Mouse (Mus musculus) midbrain, embryonic 13.5 days (tissue): ENCODE data around the gene Nol12. TPM values are rescaled to one million over a fixed set of nuclear protein-coding genes. Genes with fewer than 3 reads are reported as not detected.
A peak's percentile ranks its signal among the peaks of the same experiment; 100 is the strongest.

Source experiments
- ATAC-seq: fragments of 200-750 bp; cut with Nextera tagmentation; 2 replicates; pipeline ENCODE4 v1.8.0; 2017; ENCODE audit warnings: mild to moderate bottlenecking, moderate TSS enrichment, moderate library complexity
- H3K27ac ChIP-seq: fragments of 300-500 bp; sonication (generic); 2 replicates; pipeline ENCODE4 v1.5.1; 2015; ENCODE audit warnings: inconsistent platforms, mild to moderate bottlenecking, moderate library complexity
- H3K27me3 ChIP-seq: fragments of 300-500 bp; sonication (generic); 2 replicates; pipeline ENCODE4 v1.6.1; 2015; ENCODE audit warnings: mild to moderate bottlenecking, inconsistent platforms
- H3K36me3 ChIP-seq: fragments of 300-500 bp; sonication (generic); 2 replicates; pipeline ENCODE4 v1.6.1; 2015; ENCODE audit warnings: mild to moderate bottlenecking, inconsistent platforms
- H3K4me1 ChIP-seq: fragments of 300-500 bp; sonication (generic); replicated peaks from 2 replicates; pipeline ENCODE4 v1.6.1; 2015; ENCODE audit warnings: inconsistent platforms
- H3K4me2 ChIP-seq: fragments of 300-500 bp; sonication (generic); replicated peaks from 2 replicates; pipeline ENCODE4 v1.6.1; 2015; ENCODE audit warnings: moderate library complexity, mild to moderate bottlenecking, inconsistent platforms
- H3K4me3 ChIP-seq: fragments of 300-500 bp; sonication (generic); replicated peaks from 2 replicates; pipeline ENCODE4 v1.5.1; 2015; ENCODE audit warnings: mild to moderate bottlenecking, inconsistent platforms
- H3K9ac ChIP-seq: fragments of 300-500 bp; sonication (generic); replicated peaks from 2 replicates; pipeline ENCODE4 v1.6.1; 2015; ENCODE audit warnings: mild to moderate bottlenecking, inconsistent platforms
- H3K9me3 ChIP-seq: fragments of 300-500 bp; sonication (generic); 2 replicates; pipeline ENCODE4 v1.6.1; 2016; ENCODE audit warnings: mild to moderate bottlenecking, inconsistent platforms
- WGBS: fragments of 180-500 bp; shearing (Covaris S2); methylation state at CpG from one replicate; pipeline ENCODE4 v1.1.7; 2015; 5-methylcytosine and 5-hydroxymethylcytosine counted together
- polyA plus RNA-seq: library from polyadenylated mRNA; unstranded; fragments of >200 nt; fragmentation: Nextera tagmentation; extraction: Ambion mirVana; gene quantifications from 2 replicates; pipeline ENCODE4 v1.2.1, GENCODE M21; 2015

Gene Nol12
- polyA plus RNA-seq = 53.1 and 58.0 TPM in 2 replicates

- Histone ChIP-seq H3K4me3 (peak within 1 kb of the TSS; percentile 75), H3K4me1 (peaks cover 17% of the 10 kb centered on the region), H3K9ac (peak within 1 kb of the TSS; percentile 75), H3K9me3 (no peaks in the 10 kb centered on the region), H3K36me3 (peaks cover 30% of the 10 kb centered on the region), H3K27ac (peak within 1 kb of the TSS; percentile 87), H3K4me2 (peak within 1 kb of the TSS; percentile 75), H3K27me3 (no peaks in the 10 kb centered on the region)
- ATAC-seq = peak; percentile 92
- WGBS = under 1% methylated on average over 42 of the region's 42 CpGs
These were observed at the start of gene Nol12 for GRCm38 (mm10) chr15:78934784-78935320. Nol12 (plus strand) TSS chr15:78934933.

- Histone ChIP-seq H3K9ac (no peak overlapping the region), H3K36me3 (peaks cover 95% of the 10 kb centered on the region), H3K27me3 (no peaks in the 10 kb centered on the region), H3K27ac (no peak overlapping the region), H3K4me1 (peaks cover 6% of the 10 kb centered on the region; the same call in 1 of the 2 replicates), H3K4me2 (no peak overlapping the region), H3K9me3 (no peaks in the 10 kb centered on the region), H3K4me3 (no peak overlapping the region)
- 18% methylated on average over 13 of the region's 13 CpGs for WGBS
- no peak for ATAC-seq
These were observed 45.3 kb upstream of the Nol12 start for GRCm38 (mm10) chr15:78889401-78889853.

DNA sequence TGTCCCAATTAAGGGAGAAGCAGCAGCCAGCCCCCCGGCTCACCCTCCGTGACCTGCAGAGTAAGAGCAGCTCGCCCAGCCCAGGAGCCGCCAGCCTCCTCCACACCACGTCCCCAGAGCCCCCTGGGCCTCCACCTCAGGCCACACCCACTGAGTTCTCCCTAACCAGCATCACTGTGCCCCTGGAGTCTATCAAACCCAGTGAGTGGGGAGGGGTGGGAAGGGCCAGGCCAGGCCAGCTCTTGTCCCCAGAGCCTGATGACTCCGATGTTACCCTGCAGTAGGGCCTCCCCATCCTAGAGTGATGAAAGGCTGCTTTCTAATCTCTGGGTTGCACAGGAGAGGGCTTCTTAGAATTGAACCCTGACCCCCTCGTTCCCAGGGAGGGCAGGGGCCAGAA is 42.3 kb upstream of the Nol12 start:
- H3K4me3 ChIP-seq = no peak overlapping the region
- ATAC-seq = no peak
- no peak overlapping the region for H3K27ac ChIP-seq
- H3K9me3 ChIP-seq = no peaks in the 10 kb centered on the region
- WGBS = 56% methylated on average over 7 of the region's 7 CpGs
- H3K36me3 ChIP-seq = peaks cover 71% of the 10 kb centered on the region
- H3K4me1 ChIP-seq = peaks cover 6% of the 10 kb centered on the region; the same call in 1 of the 2 replicates
- no peak overlapping the region for H3K9ac ChIP-seq
- H3K4me2 ChIP-seq = no peak overlapping the region
- H3K27me3 ChIP-seq = no peaks in the 10 kb centered on the region

GRCm38 (mm10) chr15:78894726-78895125 is 40.0 kb upstream of the Nol12 start:
- Histone ChIP-seq H3K9ac (no peak overlapping the region), H3K4me2 (no peak overlapping the region), H3K4me1 (peaks cover 9% of the 10 kb centered on the region), H3K9me3 (no peaks in the 10 kb centered on the region), H3K36me3 (peaks cover 49% of the 10 kb centered on the region), H3K4me3 (no peak overlapping the region), H3K27me3 (peaks cover 15% of the 10 kb centered on the region), H3K27ac (no peak overlapping the region)
- no peak for ATAC-seq
- 78% methylated on average over 13 of the region's 13 CpGs for WGBS

- H3K27me3 ChIP-seq = peaks cover 25% of the 10 kb centered on the region
- no peak overlapping the region for H3K4me2 ChIP-seq
- no peak overlapping the region for H3K4me3 ChIP-seq
- peaks cover 18% of the 10 kb centered on the region for H3K4me1 ChIP-seq
- H3K9ac ChIP-seq = no peak overlapping the region
- WGBS = 94% methylated on average over 2 of the region's 2 CpGs
- no peak for ATAC-seq
- H3K9me3 ChIP-seq = no peaks in the 10 kb centered on the region
- H3K27ac ChIP-seq = no peak overlapping the region
- H3K36me3 ChIP-seq = peaks cover 40% of the 10 kb centered on the region
These were observed 39.0 kb upstream of the Nol12 start for GRCm38 (mm10) chr15:78895741-78896140.

GRCm38 (mm10) chr15:78896149-78896548 is 38.6 kb upstream of the Nol12 start:
- Histone ChIP-seq H3K4me1 (peaks cover 22% of the 10 kb centered on the region), H3K27ac (no peak overlapping the region), H3K4me3 (no peak overlapping the region), H3K27me3 (peaks cover 29% of the 10 kb centered on the region), H3K9me3 (no peaks in the 10 kb centered on the region), H3K4me2 (no peak overlapping the region), H3K36me3 (peaks cover 36% of the 10 kb centered on the region), H3K9ac (no peak overlapping the region)
- 85% methylated on average over 3 of the region's 3 CpGs for WGBS
- ATAC-seq = no peak

DNA sequence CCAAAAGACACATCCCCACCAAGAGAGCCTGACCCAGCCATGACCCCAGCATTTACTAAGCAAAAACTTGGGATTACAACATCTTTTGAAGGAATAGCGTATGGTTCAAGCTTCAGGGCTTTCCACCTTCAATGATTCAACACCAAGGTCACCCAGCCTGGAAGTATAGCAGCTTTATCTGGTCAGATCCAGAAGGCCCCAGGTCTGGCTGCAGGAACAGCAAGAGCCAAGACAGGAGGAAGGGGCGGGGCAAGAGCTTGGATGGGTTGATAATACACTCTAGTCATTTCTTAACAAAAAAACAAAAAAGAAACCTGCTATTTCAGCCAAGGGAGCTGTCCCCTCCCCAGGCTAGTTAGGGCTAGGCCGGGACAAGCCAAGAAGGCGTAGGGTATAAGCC is 37.2 kb upstream of the Nol12 start:
- H3K9me3 ChIP-seq = no peaks in the 10 kb centered on the region
- H3K36me3 ChIP-seq = peaks cover 22% of the 10 kb centered on the region
- H3K27ac ChIP-seq = no peak overlapping the region
- peaks cover 39% of the 10 kb centered on the region for H3K27me3 ChIP-seq
- H3K4me3 ChIP-seq = no peak overlapping the region
- peaks cover 23% of the 10 kb centered on the region for H3K4me1 ChIP-seq
- H3K9ac ChIP-seq = no peak overlapping the region
- 90% methylated on average over 4 of the region's 4 CpGs for WGBS
- no peak for ATAC-seq
- no peak overlapping the region for H3K4me2 ChIP-seq

DNA sequence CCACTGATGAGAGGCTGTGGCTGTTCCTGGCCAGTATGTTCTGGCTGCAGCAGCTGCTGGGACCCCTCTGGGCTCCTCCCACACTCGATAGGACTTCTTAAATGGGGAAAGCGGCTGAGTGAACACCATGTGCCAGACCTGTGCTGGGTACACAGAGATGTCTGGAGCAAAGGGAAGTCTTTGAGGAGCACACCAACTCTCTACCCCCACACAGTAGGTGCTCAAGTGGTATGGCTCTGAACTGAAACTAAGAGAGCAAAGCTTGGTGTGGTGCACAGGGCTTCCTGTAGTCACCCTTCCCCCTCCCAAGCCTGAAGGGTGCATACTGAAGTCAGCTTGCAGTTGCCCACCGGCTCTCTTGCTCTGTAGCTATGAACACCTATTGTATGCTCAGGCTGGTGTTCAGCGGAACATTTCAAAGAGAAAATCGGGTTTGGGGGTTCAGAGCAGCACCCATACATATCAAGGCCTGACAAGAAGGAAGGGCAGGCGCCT is 36.2 kb upstream of the Nol12 start:
- no peak overlapping the region for H3K4me3 ChIP-seq
- WGBS = 63% methylated on average over 6 of the region's 6 CpGs
- H3K27me3 ChIP-seq = peaks cover 39% of the 10 kb centered on the region
- H3K4me1 ChIP-seq = peaks cover 23% of the 10 kb centered on the region
- no peak overlapping the region for H3K27ac ChIP-seq
- no peak overlapping the region for H3K9ac ChIP-seq
- no peak for ATAC-seq
- H3K36me3 ChIP-seq = peaks cover 12% of the 10 kb centered on the region
- H3K9me3 ChIP-seq = no peaks in the 10 kb centered on the region
- H3K4me2 ChIP-seq = no peak overlapping the region

- Histone ChIP-seq H3K4me2 (peak within 1 kb of the TSS; percentile 93), H3K4me1 (peaks cover 17% of the 10 kb centered on the region), H3K36me3 (0 out of 2 replicates have a peak, but pooled peaks cover 5% of the 10 kb centered on the region), H3K27ac (no peak within 1 kb of the TSS), H3K27me3 (peaks cover 39% of the 10 kb centered on the region), H3K9me3 (no peaks in the 10 kb centered on the region), H3K4me3 (peak within 1 kb of the TSS; percentile 50), H3K9ac (peak within 1 kb of the TSS; percentile 68)
- WGBS = 0% methylated on average over 20 of the region's 20 CpGs
- ATAC-seq = no peak
These were observed 35.4 kb upstream of the Nol12 start, which contains the start of gene Gm49510 for GRCm38 (mm10) chr15:78899409-78899739. Gm49510 (plus strand) TSS chr15:78899667.

DNA sequence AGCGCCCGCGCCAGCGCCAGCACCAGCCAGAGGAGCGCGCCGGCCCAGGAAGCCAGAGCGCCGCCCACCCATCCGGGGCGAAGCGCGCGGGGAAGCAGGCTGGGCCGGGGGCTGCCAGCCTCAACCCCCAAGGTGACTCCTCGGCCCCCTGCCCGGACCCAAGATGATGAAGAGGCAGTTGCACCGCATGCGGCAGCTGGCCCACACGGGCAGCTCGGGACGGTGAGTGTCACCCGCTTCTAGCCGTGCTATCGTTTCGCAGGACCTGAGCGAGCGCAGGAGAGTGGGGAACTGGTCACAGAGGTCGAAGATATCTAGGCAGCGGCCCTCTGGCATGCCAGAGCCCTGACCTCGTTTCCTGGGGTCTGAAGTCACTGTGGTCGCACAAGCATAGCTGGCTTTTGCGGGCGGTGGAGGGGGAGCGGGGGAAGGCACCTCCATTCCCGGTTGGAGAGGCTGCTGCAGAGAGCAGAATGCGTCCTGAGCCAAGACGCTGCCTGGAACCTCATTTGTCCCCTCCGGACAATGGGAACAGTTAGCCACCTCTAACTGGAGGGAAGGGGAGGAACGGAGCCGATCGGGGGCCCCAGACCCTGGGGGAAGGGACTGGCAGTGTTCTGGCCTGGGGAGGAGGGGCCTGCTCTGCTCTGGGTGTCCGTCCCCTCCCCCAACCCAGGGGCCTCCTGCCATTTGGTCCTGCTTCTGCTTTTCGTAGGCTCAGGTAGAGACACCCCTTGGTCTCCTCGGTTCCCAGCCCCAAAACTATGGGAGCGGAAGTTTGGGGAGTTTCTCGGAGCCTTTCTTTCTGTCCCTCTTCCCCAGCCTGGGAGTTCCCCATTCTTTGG is 34.8 kb upstream of the Nol12 start, which contains the start of gene Sh3bp1:
Gene Sh3bp1 (plus strand): TSS at position 29 of the 845 bp plus-strand sequence.
- whole genome bisulfite sequencing = under 1% methylated on average over 47 of the region's 47 CpGs
- Histone ChIP-seq H3K9me3 (no peaks in the 10 kb centered on the region), H3K27ac (no peak within 1 kb of the TSS), H3K4me1 (peaks cover 17% of the 10 kb centered on the region), H3K4me3 (peak within 1 kb of the TSS; percentile 50), H3K36me3 (0 out of 2 replicates have a peak, but pooled peaks cover under 1% of the 10 kb centered on the region), H3K27me3 (peaks cover 39% of the 10 kb centered on the region), H3K4me2 (peak within 1 kb of the TSS; percentile 93), H3K9ac (peak within 1 kb of the TSS; percentile 68)
- ATAC-seq = 0 out of 2 replicates have a peak, but pooled peaks have one; percentile 40

- H3K4me2 ChIP-seq = peak overlapping the region; percentile 93
- peaks cover 39% of the 10 kb centered on the region for H3K27me3 ChIP-seq
- peak overlapping the region; percentile 50 for H3K4me3 ChIP-seq
- H3K9ac ChIP-seq = peak overlapping the region; percentile 33; the same call in 1 of the 2 replicates
- 19% methylated on average over 18 of the region's 18 CpGs for WGBS
- no peak overlapping the region for H3K27ac ChIP-seq
- peaks cover 17% of the 10 kb centered on the region for H3K4me1 ChIP-seq
- no peak for ATAC-seq
- no peaks in the 10 kb centered on the region for H3K36me3 ChIP-seq
- H3K9me3 ChIP-seq = no peaks in the 10 kb centered on the region
These were observed 33.9 kb upstream of the Nol12 start for GRCm38 (mm10) chr15:78900585-78901421.
